Mouse (Mus musculus) MEL (cell line): ENCODE measurements around the gene 4930402K13Rik.
"Not testable (repeated sequence)": the region's sequence is repeated elsewhere in the genome, so short reads cannot be mapped to it uniquely, and the experiment has no call there.

Experiments
- BHLHE40 ChIP-seq: IDR thresholded peaks from 2 replicates; pipeline ENCODE4 v1.6.1; 2012; ENCODE audit warnings: low read depth, mild to moderate bottlenecking, inconsistent platforms, low read length, improper control_type of control experiment, borderline replicate concordance
- CHD1 ChIP-seq: IDR thresholded peaks from 2 replicates; pipeline ENCODE4 v1.6.1; 2012; ENCODE audit warnings: low read depth, mild to moderate bottlenecking, inconsistent platforms, low read length, improper control_type of control experiment
- GATA1 ChIP-seq: IDR thresholded peaks from 2 replicates; pipeline ENCODE4 v1.6.1; 2011; ENCODE audit warnings: low read depth, low read length, improper control_type of control experiment
- POLR2A ChIP-seq, 2 experiments: IDR thresholded peaks; 2 replicates each; pipeline ENCODE4 v1.6.1; 2011 to 2012; ENCODE audit warnings: low read length in 2 of 2, mild to moderate bottlenecking in 2 of 2, control low read depth in 1 of 2, improper control_type of control experiment in 1 of 2, low read depth in 1 of 2, moderate library complexity in 1 of 2; ENCODE audit not compliant: control insufficient read depth in 1 of 2, insufficient read depth in 1 of 2, poor library complexity in 1 of 2
- TAL1 ChIP-seq: IDR thresholded peaks from 2 replicates; pipeline ENCODE4 v1.6.1; 2012; ENCODE audit warnings: mild to moderate bottlenecking, inconsistent platforms, low read length, moderate library complexity, mixed read lengths
- UBTF ChIP-seq: IDR thresholded peaks from 2 replicates; pipeline ENCODE4 v1.6.1; 2012; ENCODE audit warnings: low read depth, mild to moderate bottlenecking, inconsistent platforms, low read length, improper control_type of control experiment, moderate library complexity, borderline replicate concordance; ENCODE audit not compliant: insufficient read depth
- USF2 ChIP-seq, 2 experiments: IDR thresholded peaks; 2 replicates each; pipeline ENCODE4 v1.6.1; 2011 to 2012; ENCODE audit warnings: improper control_type of control experiment in 2 of 2, low read length in 2 of 2, borderline replicate concordance in 1 of 2, inconsistent platforms in 1 of 2, low read depth in 1 of 2, mild to moderate bottlenecking in 1 of 2; ENCODE audit not compliant: insufficient read depth in 1 of 2

GRCm38 (mm10) chrX:9095066-9095465, 9.3 kb upstream of the 4930402K13Rik start:
- not testable (repeated sequence) for TF ChIP-seq BHLHE40; UBTF; USF2 (IDR thresholded peaks at IDR 0.05; ENCODE audit: borderline replicate concordance in 1 of 2, insufficient read depth in 1 of 2, low read depth in 1 of 2, low read length in 2 of 2); CHD1; TAL1; GATA1; POLR2A (IDR thresholded peaks at IDR 0.05; ENCODE audit: control insufficient read depth in 1 of 2, insufficient read depth in 1 of 2, low read depth in 1 of 2, low read length in 2 of 2, poor library complexity in 1 of 2)
